Mouse (Mus musculus) liver, embryonic 14.5 days (tissue): ENCODE measurements around the gene Gm26620.

Source experiments
- CTCF ChIP-seq: IDR thresholded peaks from 2 replicates; pipeline ENCODE4 v1.5.1; 2016; ENCODE audit warnings: antibody characterized with exemption, low read depth, control low read depth
- EP300 ChIP-seq: IDR thresholded peaks from 2 replicates; pipeline ENCODE4 v1.6.1; 2016; ENCODE audit warnings: antibody characterized with exemption, low read depth

DNA sequence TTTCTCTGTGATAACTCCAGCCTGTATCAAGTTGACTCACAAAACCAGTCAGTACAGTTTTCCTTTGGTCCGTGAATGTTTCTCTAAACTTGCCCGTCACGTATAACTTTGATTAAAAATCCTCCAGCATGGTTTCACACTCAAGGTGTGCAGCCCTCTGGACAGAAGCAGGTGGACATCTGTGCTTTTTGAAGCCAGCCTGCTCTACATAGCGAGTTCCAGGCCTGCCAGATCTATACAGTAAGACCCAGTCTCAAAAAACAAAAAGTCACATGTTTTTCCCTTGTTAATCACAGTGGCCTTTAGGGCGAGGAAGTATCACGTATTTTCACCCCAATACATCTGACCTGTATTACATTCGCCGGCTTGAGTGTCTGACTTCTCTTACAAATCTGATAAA is 475 bp upstream of the Gm26620 start:
- TF ChIP-seq CTCF (no peak), EP300 (no peak)
